Mouse (Mus musculus): ENCODE measurements around the gene Sp7. TPM values are rescaled to one million over a fixed set of nuclear protein-coding genes. Genes with fewer than 3 reads are reported as not detected.

Gene Sp7
- 0.40 and 0.41 TPM in 2 replicates for polyA plus RNA-seq (2015; fragmentation: Nextera tagmentation; extraction: Ambion mirVana)

GRCm38 (mm10) chr15:102366733-102367344 is at the start of gene Sp7:
TSS of gene Sp7 (minus strand) at chr15:102367182.
- no peaks in the 10 kb centered on the region; the same call in 1 of the 2 replicates for H3K27me3 ChIP-seq (ENCODE audit: control insufficient read depth, insufficient read depth, low read length)
- TF ChIP-seq CTCF (IDR thresholded peaks at IDR 0.05; ENCODE audit: low read depth) (no peak), EP300 (optimal IDR thresholded peaks at IDR 0.05) (no peak)
- H3K9me3 ChIP-seq (ENCODE audit: control insufficient read depth, low read length): no peaks in the 10 kb centered on the region
- H3K4me3 ChIP-seq (ENCODE audit: low read depth, low read length): peak within 1 kb of the TSS; percentile 17
- ATAC-seq (ENCODE audit: low FRiP score, low TSS enrichment) (no peak), DNase-seq (ENCODE audit: low spot score) (no peak)
- peak within 1 kb of the TSS; percentile 35 for H3K4me2 ChIP-seq (replicated peaks; ENCODE audit: low read depth)
- 7% methylated on average over 15 of the region's 15 CpGs for WGBS
- no peak within 1 kb of the TSS for H3K27ac ChIP-seq (replicated peaks)
- no peaks in the 10 kb centered on the region for H3K36me3 ChIP-seq (ENCODE audit: control insufficient read depth, insufficient read depth, low read length)
- H3K4me1 ChIP-seq (replicated peaks; ENCODE audit: control insufficient read depth, insufficient read depth): peaks cover 5% of the 10 kb centered on the region; the same call in 1 of the 2 replicates
- H3K9ac ChIP-seq (ENCODE audit: low read length): no peak within 1 kb of the TSS

GRCm38 (mm10) chr15:102413687-102414086 is 46.7 kb upstream of the Sp7 start:
- Histone ChIP-seq H3K4me1 (replicated peaks; ENCODE audit: control insufficient read depth, insufficient read depth) (0 out of 2 replicates have a peak, but pooled peaks cover 3% of the 10 kb centered on the region), H3K4me3 (ENCODE audit: low read depth, low read length) (no peak overlapping the region), H3K4me2 (replicated peaks; ENCODE audit: low read depth) (no peak overlapping the region), H3K36me3 (ENCODE audit: control insufficient read depth, insufficient read depth, low read length) (peaks cover 15% of the 10 kb centered on the region), H3K27me3 (ENCODE audit: control insufficient read depth, insufficient read depth, low read length) (no peaks in the 10 kb centered on the region), H3K9ac (ENCODE audit: low read length) (no peak overlapping the region), H3K27ac (replicated peaks) (no peak overlapping the region), H3K9me3 (ENCODE audit: control insufficient read depth, low read length) (no peaks in the 10 kb centered on the region)
- DNase-seq (ENCODE audit: low spot score) (no peak), ATAC-seq (ENCODE audit: low FRiP score, low TSS enrichment) (no peak)
- TF ChIP-seq CTCF (IDR thresholded peaks at IDR 0.05; ENCODE audit: low read depth) (no peak), EP300 (optimal IDR thresholded peaks at IDR 0.05) (no peak)

- H3K36me3 ChIP-seq (ENCODE audit: control insufficient read depth, insufficient read depth, low read length): peaks cover 22% of the 10 kb centered on the region
- H3K27me3 ChIP-seq (ENCODE audit: control insufficient read depth, insufficient read depth, low read length): no peaks in the 10 kb centered on the region
- no peak overlapping the region for H3K27ac ChIP-seq (replicated peaks)
- no peak for TF ChIP-seq CTCF (IDR thresholded peaks at IDR 0.05; ENCODE audit: low read depth)
- TF ChIP-seq EP300 (optimal IDR thresholded peaks at IDR 0.05): no peak
- no peak for ATAC-seq (ENCODE audit: low FRiP score, low TSS enrichment)
- H3K9me3 ChIP-seq (ENCODE audit: control insufficient read depth, low read length): no peaks in the 10 kb centered on the region
- no peak overlapping the region for H3K9ac ChIP-seq (ENCODE audit: low read length)
- H3K4me1 ChIP-seq (replicated peaks; ENCODE audit: control insufficient read depth, insufficient read depth): 0 out of 2 replicates have a peak, but pooled peaks cover 3% of the 10 kb centered on the region
- peak overlapping the region; percentile 20; the same call in 1 of the 2 replicates for H3K4me2 ChIP-seq (replicated peaks; ENCODE audit: low read depth)
- H3K4me3 ChIP-seq (ENCODE audit: low read depth, low read length): no peak overlapping the region
- 89% methylated on average over 1 of the region's 1 CpGs for WGBS
- no peak for DNase-seq (ENCODE audit: low spot score)
Measured at GRCm38 (mm10) chr15:102411077-102411476, 44.1 kb upstream of the Sp7 start.

GRCm38 (mm10) chr15:102409286-102409685 is 42.3 kb upstream of the Sp7 start:
- no peak for ATAC-seq (ENCODE audit: low FRiP score, low TSS enrichment)
- WGBS: 93% methylated on average over 3 of the region's 3 CpGs
- Histone ChIP-seq H3K4me1 (replicated peaks; ENCODE audit: control insufficient read depth, insufficient read depth) (0 out of 2 replicates have a peak, but pooled peaks cover 3% of the 10 kb centered on the region), H3K9me3 (ENCODE audit: control insufficient read depth, low read length) (no peaks in the 10 kb centered on the region), H3K4me2 (replicated peaks; ENCODE audit: low read depth) (no peak overlapping the region), H3K36me3 (ENCODE audit: control insufficient read depth, insufficient read depth, low read length) (peaks cover 22% of the 10 kb centered on the region), H3K27ac (replicated peaks) (no peak overlapping the region; the same call in 1 of the 2 replicates), H3K9ac (ENCODE audit: low read length) (0 out of 2 replicates have a peak overlapping the region, but pooled peaks have one; percentile 23), H3K27me3 (ENCODE audit: control insufficient read depth, insufficient read depth, low read length) (no peaks in the 10 kb centered on the region), H3K4me3 (ENCODE audit: low read depth, low read length) (no peak overlapping the region)
- TF ChIP-seq EP300 (optimal IDR thresholded peaks at IDR 0.05): no peak
- TF ChIP-seq CTCF (IDR thresholded peaks at IDR 0.05; ENCODE audit: low read depth): no peak
- DNase-seq (ENCODE audit: low spot score): no peak

- H3K9ac ChIP-seq (ENCODE audit: low read length): no peak overlapping the region
Measured at GRCm38 (mm10) chr15:102408558-102409130, 41.7 kb upstream of the Sp7 start.

More at GRCm38 (mm10) chr15:102408558-102409130, 41.7 kb upstream of the Sp7 start:
- Histone ChIP-seq H3K4me2 (replicated peaks; ENCODE audit: low read depth) (no peak overlapping the region), H3K27ac (replicated peaks) (no peak overlapping the region; the same call in 1 of the 2 replicates), H3K36me3 (ENCODE audit: control insufficient read depth, insufficient read depth, low read length) (peaks cover 22% of the 10 kb centered on the region), H3K4me1 (replicated peaks; ENCODE audit: control insufficient read depth, insufficient read depth) (0 out of 2 replicates have a peak, but pooled peaks cover 3% of the 10 kb centered on the region), H3K4me3 (ENCODE audit: low read depth, low read length) (no peak overlapping the region), H3K27me3 (ENCODE audit: control insufficient read depth, insufficient read depth, low read length) (no peaks in the 10 kb centered on the region), H3K9me3 (ENCODE audit: control insufficient read depth, low read length) (no peaks in the 10 kb centered on the region)
- WGBS: 68% methylated on average over 2 of the region's 2 CpGs
- no peak for ATAC-seq (ENCODE audit: low FRiP score, low TSS enrichment)
- DNase-seq (ENCODE audit: low spot score): no peak
- TF ChIP-seq CTCF (IDR thresholded peaks at IDR 0.05; ENCODE audit: low read depth) (no peak), EP300 (optimal IDR thresholded peaks at IDR 0.05) (no peak)
